Mouse (Mus musculus) bone marrow macrophage, adult 2 months (primary cell): Measurements from ENCODE around the gene Lsmem1. TPM values are rescaled to one million over a fixed set of nuclear protein-coding genes. Genes with fewer than 3 reads are reported as not detected.

Source experiments
- H3K27ac ChIP-seq: 2 replicates; pipeline ENCODE4 v1.5.1; 2012; ENCODE audit warnings: low read depth, low read length; ENCODE audit not compliant: insufficient read depth
- H3K4me1 ChIP-seq: 2 replicates; pipeline ENCODE4 v1.6.1; 2012; ENCODE audit warnings: low read length; ENCODE audit not compliant: control insufficient read depth, insufficient read depth
- H3K4me3 ChIP-seq: 2 replicates; pipeline ENCODE4 v1.5.1; 2012; ENCODE audit warnings: mild to moderate bottlenecking, low read length, moderate library complexity; ENCODE audit not compliant: insufficient read depth
- CTCF ChIP-seq: IDR thresholded peaks from 2 replicates; pipeline ENCODE4 v1.5.1; 2012; ENCODE audit warnings: low read depth, mild to moderate bottlenecking, low read length, moderate library complexity
- POLR2A ChIP-seq: IDR thresholded peaks from 2 replicates; pipeline ENCODE4 v1.6.1; 2012; ENCODE audit warnings: mild to moderate bottlenecking, low read depth, low read length, borderline replicate concordance
- polyA plus RNA-seq: library from polyadenylated mRNA; stranded (reverse); fragments of >200 nt; gene quantifications from 2 replicates; pipeline ENCODE4 v1.2.4, GENCODE M21; 2012; ENCODE audit not compliant: missing spikeins, insufficient read depth, insufficient read length

Gene Lsmem1
- polyA plus RNA-seq, 1 experiment = not detected

GRCm38 (mm10) chr12:40231632-40232031 lies 32.3 kb upstream of the Lsmem1 start:
- TF ChIP-seq POLR2A (no peak), CTCF (no peak)
- no peak overlapping the region for H3K27ac ChIP-seq
- H3K4me3 ChIP-seq = no peak overlapping the region
- H3K4me1 ChIP-seq = no peaks in the 10 kb centered on the region

- Histone ChIP-seq H3K4me3 (no peak overlapping the region), H3K4me1 (peaks cover 8% of the 10 kb centered on the region), H3K27ac (no peak overlapping the region)
- TF ChIP-seq CTCF (no peak), POLR2A (no peak)
These were observed 25.0 kb upstream of the Lsmem1 start for GRCm38 (mm10) chr12:40224171-40224880.

GRCm38 (mm10) chr12:40223676-40224075 lies 24.4 kb upstream of the Lsmem1 start:
- Histone ChIP-seq H3K4me1 (peaks cover 8% of the 10 kb centered on the region), H3K27ac (peak overlapping the region; percentile 76), H3K4me3 (peak overlapping the region; percentile 76)
- TF ChIP-seq POLR2A (no peak), CTCF (no peak)

- peaks cover 10% of the 10 kb centered on the region for H3K4me1 ChIP-seq
- peak overlapping the region; percentile 88 for H3K27ac ChIP-seq
- TF ChIP-seq POLR2A = peak; percentile 72; the same call in 1 of the 2 replicates
- no peak for TF ChIP-seq CTCF
- H3K4me3 ChIP-seq = peak overlapping the region; percentile 94
These were observed 23.9 kb upstream of the Lsmem1 start for GRCm38 (mm10) chr12:40223082-40223619.

GRCm38 (mm10) chr12:40222251-40223081 lies 23.2 kb upstream of the Lsmem1 start:
- H3K4me1 ChIP-seq = peaks cover 13% of the 10 kb centered on the region

GRCm38 (mm10) chr12:40221611-40222010 lies 22.3 kb upstream of the Lsmem1 start:
- TF ChIP-seq CTCF (no peak), POLR2A (no peak)
- peak overlapping the region; percentile 94 for H3K4me3 ChIP-seq
- H3K4me1 ChIP-seq = peaks cover 16% of the 10 kb centered on the region
- H3K27ac ChIP-seq = peak overlapping the region; percentile 88

More at GRCm38 (mm10) chr12:40222251-40223081, 23.2 kb upstream of the Lsmem1 start:
- peak overlapping the region; percentile 88 for H3K27ac ChIP-seq
- TF ChIP-seq CTCF = no peak
- 0 out of 2 replicates have a peak, but pooled peaks have one; percentile 38 for TF ChIP-seq POLR2A
- H3K4me3 ChIP-seq = peak overlapping the region; percentile 94

GRCm38 (mm10) chr12:40220896-40221295 lies 21.6 kb upstream of the Lsmem1 start:
- peaks cover 17% of the 10 kb centered on the region for H3K4me1 ChIP-seq
- H3K4me3 ChIP-seq = peak overlapping the region; percentile 59
- TF ChIP-seq CTCF = no peak
- no peak for TF ChIP-seq POLR2A
- peak overlapping the region; percentile 41; the same call in 1 of the 2 replicates for H3K27ac ChIP-seq

GRCm38 (mm10) chr12:40220001-40220570 lies 20.8 kb upstream of the Lsmem1 start:
- peak overlapping the region; percentile 44 for H3K4me3 ChIP-seq
- TF ChIP-seq CTCF = no peak
- no peak for TF ChIP-seq POLR2A
- H3K4me1 ChIP-seq = peaks cover 17% of the 10 kb centered on the region
- H3K27ac ChIP-seq = peak overlapping the region; percentile 3; the same call in 1 of the 2 replicates

- TF ChIP-seq POLR2A (no peak), CTCF (no peak)
- Histone ChIP-seq H3K4me3 (no peak overlapping the region), H3K4me1 (peaks cover 10% of the 10 kb centered on the region)
These were observed 19.2 kb upstream of the Lsmem1 start for GRCm38 (mm10) chr12:40218430-40218945.

More at GRCm38 (mm10) chr12:40218430-40218945, 19.2 kb upstream of the Lsmem1 start:
- H3K27ac ChIP-seq = no peak overlapping the region
